Mouse (Mus musculus): ENCODE measurements around the gene Gm5891. TPM values are rescaled to one million over a fixed set of nuclear protein-coding genes. Genes with fewer than 3 reads are reported as not detected.

The Gm5891 gene
- polyA plus RNA-seq (2014; fragmentation: Illumina TruSeq; extraction: RNeasy Lipid Tissue Mini Kit (QIAGEN cat#74804)) = not detected

DNA sequence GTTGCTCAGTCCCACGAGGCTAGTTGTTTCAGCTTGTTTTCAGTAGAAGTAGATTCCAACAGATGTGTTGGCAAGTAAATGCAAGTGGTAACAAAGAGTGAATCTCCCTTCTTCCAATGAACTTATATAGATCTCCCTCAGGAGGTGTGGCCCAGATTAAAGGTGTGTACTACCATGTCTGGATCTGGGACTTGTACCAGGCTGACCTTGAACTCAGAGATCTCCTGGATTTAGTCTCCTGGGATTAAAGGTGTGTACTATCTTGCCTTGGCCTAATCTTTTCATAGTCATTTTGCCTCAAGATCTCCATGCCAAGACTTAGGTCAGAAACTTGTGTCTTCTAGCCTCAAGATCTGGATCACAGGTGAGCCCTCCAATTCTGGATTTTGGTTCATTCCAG is at the start of gene Gm5891:
TSS of gene Gm5891 (minus strand) at position 101 of the 400 bp plus-strand sequence.

Other genes with a start within 250 kb of the Gm5891 start
- not detected for gene Gm4175, start 159.8 kb downstream of the Gm5891 start, polyA plus RNA-seq (2014; fragmentation: Illumina TruSeq; extraction: RNeasy Lipid Tissue Mini Kit (QIAGEN cat#74804))
- gene Gm4177, start 124.6 kb downstream of the Gm5891 start, polyA plus RNA-seq (2014; fragmentation: Illumina TruSeq; extraction: RNeasy Lipid Tissue Mini Kit (QIAGEN cat#74804)) = not detected
- not detected for gene Vmn1r135, start 88.9 kb downstream of the Gm5891 start, polyA plus RNA-seq (2014; fragmentation: Illumina TruSeq; extraction: RNeasy Lipid Tissue Mini Kit (QIAGEN cat#74804))
- not detected for gene Gm5725, start 77.0 kb downstream of the Gm5891 start, polyA plus RNA-seq (2014; fragmentation: Illumina TruSeq; extraction: RNeasy Lipid Tissue Mini Kit (QIAGEN cat#74804))
- not detected for gene Vmn1r137, start 73.3 kb upstream of the Gm5891 start, polyA plus RNA-seq (2014; fragmentation: Illumina TruSeq; extraction: RNeasy Lipid Tissue Mini Kit (QIAGEN cat#74804))
- not detected for gene Vmn1r138, start 107.6 kb upstream of the Gm5891 start, polyA plus RNA-seq (2014; fragmentation: Illumina TruSeq; extraction: RNeasy Lipid Tissue Mini Kit (QIAGEN cat#74804))
- gene Gm6176, start 135.0 kb upstream of the Gm5891 start, polyA plus RNA-seq (2014; fragmentation: Illumina TruSeq; extraction: RNeasy Lipid Tissue Mini Kit (QIAGEN cat#74804)) = not detected
- gene Vmn1r139, start 147.8 kb upstream of the Gm5891 start, polyA plus RNA-seq (2014; fragmentation: Illumina TruSeq; extraction: RNeasy Lipid Tissue Mini Kit (QIAGEN cat#74804)) = 6.0 TPM
- gene Gm16451, start 197.0 kb upstream of the Gm5891 start, polyA plus RNA-seq (2014; fragmentation: Illumina TruSeq; extraction: RNeasy Lipid Tissue Mini Kit (QIAGEN cat#74804)) = not detected
- gene Gm10666, start 213.4 kb upstream of the Gm5891 start, polyA plus RNA-seq (2014; fragmentation: Illumina TruSeq; extraction: RNeasy Lipid Tissue Mini Kit (QIAGEN cat#74804)) = not detected
- not detected for gene Vmn1r142, start 242.7 kb upstream of the Gm5891 start, polyA plus RNA-seq (2014; fragmentation: Illumina TruSeq; extraction: RNeasy Lipid Tissue Mini Kit (QIAGEN cat#74804))